Mouse (Mus musculus) ES-Bruce4 (cell line): ENCODE data around the gene Scn1b. TPM values are rescaled to one million over a fixed set of nuclear protein-coding genes. Genes with fewer than 3 reads are reported as not detected.

ENCODE experiments used
- H3K27ac ChIP-seq: 2 replicates; pipeline ENCODE4 v1.5.1; 2012; ENCODE audit warnings: low read length, inconsistent platforms; ENCODE audit not compliant: insufficient read depth
- H3K27me3 ChIP-seq: 2 replicates; pipeline ENCODE4 v1.6.1; 2012; ENCODE audit warnings: mild to moderate bottlenecking, low read length, inconsistent platforms; ENCODE audit not compliant: control insufficient read depth, poor library complexity, insufficient read depth, severe bottlenecking
- H3K36me3 ChIP-seq: 2 replicates; pipeline ENCODE4 v1.6.1; 2012; ENCODE audit warnings: inconsistent platforms, mild to moderate bottlenecking, low read length, moderate library complexity; ENCODE audit not compliant: control insufficient read depth, poor library complexity, insufficient read depth, severe bottlenecking
- H3K4me1 ChIP-seq: one replicate; pipeline ENCODE4 v1.8.1; 2011; ENCODE audit warnings: low read length; ENCODE audit not compliant: control insufficient read depth, insufficient read depth
- H3K4me3 ChIP-seq: 2 replicates; pipeline ENCODE4 v1.5.1; 2011; ENCODE audit warnings: low read depth, mild to moderate bottlenecking, low read length
- H3K9ac ChIP-seq: 2 replicates; pipeline ENCODE4 v1.6.1; 2012; ENCODE audit warnings: low read depth, mild to moderate bottlenecking, inconsistent platforms; ENCODE audit not compliant: poor library complexity, severe bottlenecking
- H3K9me3 ChIP-seq: replicated peaks from 2 replicates; pipeline ENCODE4 v1.6.1; 2012; ENCODE audit warnings: mild to moderate bottlenecking, low read length, inconsistent platforms; ENCODE audit not compliant: control insufficient read depth, poor library complexity, insufficient read depth, severe bottlenecking
- CTCF ChIP-seq: IDR thresholded peaks from one replicate; pipeline ENCODE4 v1.8.1; 2011; ENCODE audit warnings: low read depth, low read length
- EP300 ChIP-seq: IDR thresholded peaks from 2 replicates; pipeline ENCODE4 v1.6.1; 2011; ENCODE audit warnings: low read depth, low read length; ENCODE audit not compliant: insufficient read depth
- POLR2A ChIP-seq: IDR thresholded peaks from one replicate; pipeline ENCODE4 v1.8.1; 2011; ENCODE audit warnings: low read length; ENCODE audit not compliant: insufficient read depth
- polyA plus RNA-seq: library from polyadenylated mRNA; stranded (reverse); fragments of >200 nt; gene quantifications from 2 replicates; pipeline ENCODE4 v1.2.4, GENCODE M21; 2011; ENCODE audit warnings: low read depth; ENCODE audit not compliant: missing spikeins, insufficient read depth, insufficient read length

Gene Scn1b
- polyA plus RNA-seq, 1 experiment, result 27.5 TPM

DNA sequence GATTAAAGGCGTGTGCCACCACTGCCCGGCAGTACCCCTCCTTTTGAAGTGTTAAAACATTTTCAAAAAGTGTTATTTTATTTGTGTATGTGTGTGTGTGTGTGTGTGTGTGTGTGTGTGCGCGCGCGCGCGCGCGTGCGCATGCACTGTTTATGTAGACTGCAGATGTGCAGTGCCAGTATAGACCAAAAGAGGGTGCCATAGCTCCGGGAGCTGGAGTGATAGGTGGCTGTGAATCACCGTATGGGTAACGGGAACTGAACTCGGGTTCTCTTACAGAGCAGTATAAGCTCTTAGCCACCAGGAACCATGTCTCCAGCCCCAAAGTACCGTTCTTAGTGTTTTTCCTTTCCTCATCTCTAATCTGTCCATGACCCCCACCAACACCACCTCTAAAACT, 18.1 kb upstream of the Scn1b start:
- Histone ChIP-seq H3K9me3 (no peaks in the 10 kb centered on the region), H3K4me3 (no peak overlapping the region), H3K4me1 (peaks cover 4% of the 10 kb centered on the region), H3K27me3 (no peaks in the 10 kb centered on the region), H3K27ac (no peak overlapping the region), H3K36me3 (peaks cover 24% of the 10 kb centered on the region), H3K9ac (no peak overlapping the region)
- TF ChIP-seq POLR2A, result no peak
- peak; percentile 73 for TF ChIP-seq CTCF
- TF ChIP-seq EP300, result no peak

DNA sequence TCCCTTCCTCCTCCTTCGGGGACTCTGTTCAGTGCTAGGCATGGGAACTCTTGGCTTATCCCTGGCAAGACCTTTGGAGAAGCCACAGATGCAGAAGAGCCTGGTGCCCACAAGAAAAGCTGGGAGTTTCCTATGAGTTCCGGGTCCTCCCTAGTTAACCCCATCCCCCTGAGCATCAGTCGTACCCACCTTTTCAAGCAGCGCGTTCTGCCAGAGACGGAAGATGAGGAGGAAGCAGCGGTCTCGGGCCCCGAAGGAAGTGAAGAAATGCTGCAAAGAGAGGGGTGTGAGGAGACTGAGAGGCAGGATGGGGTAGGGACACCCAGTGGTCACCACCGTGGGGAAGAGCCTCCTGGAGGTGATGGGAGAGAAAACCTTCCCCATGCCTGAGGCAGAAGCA, 14.1 kb upstream of the Scn1b start:
- no peaks in the 10 kb centered on the region for H3K27me3 ChIP-seq
- peaks cover 58% of the 10 kb centered on the region for H3K36me3 ChIP-seq
- peaks cover 1% of the 10 kb centered on the region for H3K4me1 ChIP-seq
- no peak overlapping the region for H3K27ac ChIP-seq
- TF ChIP-seq EP300, result no peak
- no peak for TF ChIP-seq POLR2A
- TF ChIP-seq CTCF, result no peak
- no peak overlapping the region for H3K9ac ChIP-seq
- H3K4me3 ChIP-seq, result no peak overlapping the region
- H3K9me3 ChIP-seq, result no peaks in the 10 kb centered on the region

DNA sequence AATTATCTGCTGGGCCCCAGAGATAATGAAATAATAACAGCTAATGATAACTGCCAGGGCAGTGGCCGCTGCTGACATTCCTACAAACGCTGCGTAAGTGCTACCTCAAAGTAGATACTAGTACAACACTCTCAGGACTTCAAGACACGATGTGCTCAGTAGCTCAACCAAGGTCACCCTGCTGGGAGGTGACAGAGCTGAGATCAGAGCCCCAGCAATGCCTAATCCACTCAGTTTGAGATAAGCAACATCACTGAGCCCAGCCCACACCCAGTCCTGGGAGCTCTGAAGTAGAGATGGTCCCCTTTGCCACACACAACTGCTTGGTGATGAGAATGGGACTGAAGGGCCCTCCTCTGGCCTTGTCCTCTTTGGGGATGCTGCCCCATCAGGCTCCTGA, 13.5 kb upstream of the Scn1b start:
- no peak overlapping the region for H3K27ac ChIP-seq
- no peak overlapping the region for H3K9ac ChIP-seq
- TF ChIP-seq EP300 (no peak), POLR2A (no peak), CTCF (no peak)
- peaks cover 61% of the 10 kb centered on the region for H3K36me3 ChIP-seq
- no peak overlapping the region for H3K4me3 ChIP-seq
- no peaks in the 10 kb centered on the region for H3K27me3 ChIP-seq
- H3K9me3 ChIP-seq, result no peaks in the 10 kb centered on the region
- H3K4me1 ChIP-seq, result peaks cover 1% of the 10 kb centered on the region

DNA sequence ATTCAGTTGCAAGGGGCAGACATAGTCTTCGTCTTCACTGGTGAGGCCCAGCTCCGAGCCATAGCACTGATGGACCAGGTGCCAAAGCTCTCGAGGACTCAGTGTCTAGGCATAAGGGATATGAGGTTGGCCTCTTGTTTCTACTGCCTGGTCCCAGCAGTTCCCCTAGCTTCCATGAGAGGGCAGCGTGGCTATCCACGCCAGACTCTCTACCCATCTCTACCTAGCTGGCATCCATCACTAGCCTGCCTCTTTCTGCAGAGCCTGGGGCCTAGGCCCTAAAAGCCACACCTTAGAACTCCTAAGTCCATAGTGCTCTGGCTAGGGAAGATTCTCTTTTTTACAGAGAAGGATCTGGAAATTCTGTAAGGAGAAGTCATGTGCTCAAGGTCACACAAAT, 13.0 kb upstream of the Scn1b start:
- no peaks in the 10 kb centered on the region for H3K27me3 ChIP-seq
- H3K4me1 ChIP-seq, result no peaks in the 10 kb centered on the region
- H3K27ac ChIP-seq, result no peak overlapping the region
- TF ChIP-seq CTCF, result peak; percentile 73
- no peak for TF ChIP-seq EP300
- no peak for TF ChIP-seq POLR2A
- H3K9ac ChIP-seq, result no peak overlapping the region
- peaks cover 63% of the 10 kb centered on the region for H3K36me3 ChIP-seq
- no peaks in the 10 kb centered on the region for H3K9me3 ChIP-seq
- no peak overlapping the region for H3K4me3 ChIP-seq

DNA sequence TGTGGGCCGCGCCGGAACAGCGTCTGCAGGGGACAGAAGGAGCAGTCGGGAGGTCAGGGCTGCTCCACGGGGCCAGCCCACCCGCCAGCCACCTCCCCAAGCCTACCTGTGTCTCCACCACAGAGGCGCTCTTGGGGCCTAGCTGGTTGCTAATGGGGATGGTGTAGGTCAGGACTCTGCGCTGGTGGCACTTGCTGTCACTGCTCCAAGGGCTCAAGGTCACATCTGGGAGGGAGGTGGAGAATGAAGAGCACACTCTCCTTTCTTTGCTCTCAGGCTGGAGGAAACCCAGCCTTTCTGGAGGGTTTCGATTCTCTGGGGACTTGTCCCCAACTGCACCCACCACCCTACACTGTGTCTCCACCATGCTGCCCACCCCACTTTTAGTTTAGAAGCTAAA, 8.9 kb upstream of the Scn1b start:
- H3K27me3 ChIP-seq, result no peaks in the 10 kb centered on the region
- TF ChIP-seq CTCF (no peak), EP300 (no peak), POLR2A (no peak)
- peaks cover 61% of the 10 kb centered on the region for H3K36me3 ChIP-seq
- no peak overlapping the region for H3K9ac ChIP-seq
- no peaks in the 10 kb centered on the region for H3K9me3 ChIP-seq
- H3K27ac ChIP-seq, result no peak overlapping the region
- no peaks in the 10 kb centered on the region for H3K4me1 ChIP-seq
- H3K4me3 ChIP-seq, result no peak overlapping the region

DNA sequence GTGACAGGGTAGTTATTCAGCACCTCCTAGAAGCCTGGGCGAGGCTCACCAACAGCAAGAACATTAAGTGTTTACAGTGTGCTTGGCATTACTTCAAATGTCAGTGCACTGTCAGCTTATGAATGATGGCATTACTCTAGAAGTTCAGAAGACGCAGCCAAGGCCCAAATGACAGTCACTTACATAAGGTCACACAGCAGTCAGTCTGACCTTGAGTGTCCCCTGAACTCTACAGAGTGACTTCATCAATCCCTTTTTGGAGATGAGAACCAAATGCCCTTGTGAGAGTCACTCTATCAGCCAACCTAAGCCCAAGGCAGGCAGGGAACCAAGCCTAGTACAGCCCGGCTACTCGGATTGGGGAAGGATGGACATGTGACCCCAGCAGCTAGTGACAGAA, 5.1 kb upstream of the Scn1b start:
- Histone ChIP-seq H3K27ac (no peak overlapping the region), H3K4me3 (no peak overlapping the region), H3K27me3 (no peaks in the 10 kb centered on the region), H3K9ac (no peak overlapping the region), H3K36me3 (peaks cover 47% of the 10 kb centered on the region), H3K9me3 (no peaks in the 10 kb centered on the region), H3K4me1 (no peaks in the 10 kb centered on the region)
- TF ChIP-seq EP300 (no peak), POLR2A (no peak), CTCF (no peak)
